Mouse (Mus musculus) hindbrain, embryonic 16.5 days (tissue): Measurements from ENCODE around the gene Gm17387. TPM values are rescaled to one million over a fixed set of nuclear protein-coding genes. Genes with fewer than 3 reads are reported as not detected.
A peak's percentile ranks its signal among the peaks of the same experiment; 100 is the strongest.
"Not testable (repeated sequence)": the region's sequence is repeated elsewhere in the genome, so short reads cannot be mapped to it uniquely, and the experiment has no call there.

Source experiments
- ATAC-seq: fragments of 200-750 bp; cut with Nextera tagmentation; 2 replicates; pipeline ENCODE4 v1.8.0; 2017; ENCODE audit warnings: moderate TSS enrichment, moderate library complexity
- H3K27ac ChIP-seq: fragments of 300-500 bp; sonication (generic); 2 replicates; pipeline ENCODE4 v1.5.1; 2014; ENCODE audit warnings: low read depth, mild to moderate bottlenecking, control low read depth, low read length, moderate library complexity
- H3K27me3 ChIP-seq: fragments of 300-500 bp; sonication (generic); replicated peaks from 2 replicates; pipeline ENCODE4 v1.6.1; 2014; ENCODE audit warnings: low read length; ENCODE audit not compliant: control insufficient read depth, insufficient read depth
- H3K36me3 ChIP-seq: fragments of 300-500 bp; sonication (generic); 2 replicates; pipeline ENCODE4 v1.6.1; 2014; ENCODE audit warnings: mild to moderate bottlenecking, low read length, moderate library complexity, mixed read lengths; ENCODE audit not compliant: control insufficient read depth, insufficient read depth
- H3K4me1 ChIP-seq: fragments of 300-500 bp; sonication (generic); 2 replicates; pipeline ENCODE4 v1.6.1; 2014; ENCODE audit warnings: low read depth, low read length; ENCODE audit not compliant: control insufficient read depth, insufficient read depth
- H3K4me2 ChIP-seq: fragments of 300-500 bp; sonication (generic); 2 replicates; pipeline ENCODE4 v1.6.1; 2014; ENCODE audit warnings: mild to moderate bottlenecking, low read length, control low read depth, moderate library complexity
- H3K4me3 ChIP-seq: fragments of 300-500 bp; sonication (generic); 2 replicates; pipeline ENCODE4 v1.5.1; 2014; ENCODE audit warnings: mild to moderate bottlenecking, low read length, control low read depth, moderate library complexity
- H3K9ac ChIP-seq: fragments of 300-500 bp; sonication (generic); 2 replicates; pipeline ENCODE4 v1.6.1; 2014; ENCODE audit warnings: low read depth, mild to moderate bottlenecking, control low read depth, low read length, moderate library complexity
- H3K9me3 ChIP-seq: fragments of 300-500 bp; sonication (generic); 2 replicates; pipeline ENCODE4 v1.6.1; 2014; ENCODE audit warnings: mild to moderate bottlenecking, low read length, moderate library complexity; ENCODE audit not compliant: control insufficient read depth
- WGBS: fragments of 180-500 bp; shearing (Covaris S2); extraction: QIAGEN DNeasy Blood & Tissue Kit; methylation state at CpG from one replicate; pipeline ENCODE4 v1.1.7; 2014; 5-methylcytosine and 5-hydroxymethylcytosine counted together
- polyA plus RNA-seq: library from polyadenylated mRNA; unstranded; fragments of >200 nt; fragmentation: Nextera tagmentation; extraction: Ambion mirVana; gene quantifications from 2 replicates; pipeline ENCODE4 v1.2.1, GENCODE M21; 2015

Gm17387 gene
- polyA plus RNA-seq, 1 experiment from 2014 or later, result not detected

DNA sequence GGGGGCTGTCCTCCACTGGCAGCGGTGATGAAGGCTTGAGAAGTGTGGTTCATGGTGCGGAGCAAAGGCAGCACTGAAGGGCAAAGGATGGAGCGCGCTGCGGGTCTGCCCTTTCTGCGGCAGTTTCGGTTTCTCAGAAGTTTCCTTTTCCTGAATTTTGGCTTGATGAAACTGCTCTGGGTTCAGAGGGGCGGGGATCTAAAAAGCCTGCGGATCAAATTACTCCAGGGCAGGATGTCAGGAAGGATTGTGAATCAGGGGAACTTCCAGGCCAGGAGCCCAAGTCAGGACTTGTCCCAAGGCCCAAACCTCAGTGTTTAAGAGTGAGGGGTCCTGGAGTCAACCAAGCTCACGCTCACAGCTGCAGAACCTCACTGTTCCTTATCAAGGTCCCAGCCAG lies 18.3 kb upstream of the Gm17387 start, which contains the start of gene Ifitm3:
Gene Ifitm3, minus strand, starts transcription at position 178 of the 400 bp plus-strand sequence.
- Histone ChIP-seq H3K4me1 (no peaks in the 10 kb centered on the region), H3K9me3 (no peaks in the 10 kb centered on the region), H3K27ac (no peak within 1 kb of the TSS), H3K4me3 (peak within 1 kb of the TSS; percentile 17; the same call in 1 of the 2 replicates), H3K27me3 (no peaks in the 10 kb centered on the region), H3K4me2 (no peak within 1 kb of the TSS), H3K9ac (no peak within 1 kb of the TSS), H3K36me3 (no peaks in the 10 kb centered on the region)
- 26% methylated on average over 10 of the region's 10 CpGs for WGBS
- ATAC-seq, result no peak

DNA sequence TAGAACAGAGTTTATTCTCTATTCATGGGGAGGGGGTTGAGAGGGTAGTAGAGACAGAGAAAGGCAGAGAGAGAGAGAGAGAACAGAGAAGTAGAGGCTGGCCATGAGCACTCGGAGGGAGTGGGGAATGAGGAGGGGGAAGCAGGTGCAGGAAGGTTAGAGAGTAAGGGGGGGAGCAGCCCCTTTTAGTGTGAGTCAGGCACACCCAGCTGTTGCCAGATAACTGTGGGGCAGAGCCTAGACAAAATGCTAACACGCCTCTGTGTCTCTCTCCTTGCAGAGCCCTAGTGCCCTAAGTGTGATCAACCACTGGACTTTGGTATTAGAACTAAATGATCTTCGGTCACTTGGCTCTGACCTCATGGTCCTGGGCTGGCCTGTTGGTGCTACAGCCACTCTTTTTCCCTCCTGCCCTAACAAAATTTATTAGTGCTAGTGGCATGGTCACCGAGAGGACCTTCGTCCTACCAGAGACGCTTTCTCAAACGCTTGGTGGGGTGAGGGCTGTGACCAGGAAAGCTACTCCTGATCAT lies 17.6 kb upstream of the Gm17387 start:
- H3K4me1 ChIP-seq, result no peaks in the 10 kb centered on the region
- no peaks in the 10 kb centered on the region for H3K27me3 ChIP-seq
- no peak overlapping the region for H3K9ac ChIP-seq
- H3K9me3 ChIP-seq, result no peaks in the 10 kb centered on the region
- no peak for ATAC-seq
- 87% methylated on average over 7 of the region's 7 CpGs for whole genome bisulfite sequencing
- no peak overlapping the region for H3K27ac ChIP-seq
- H3K4me3 ChIP-seq, result no peak overlapping the region
- H3K36me3 ChIP-seq, result no peaks in the 10 kb centered on the region
- H3K4me2 ChIP-seq, result no peak overlapping the region

DNA sequence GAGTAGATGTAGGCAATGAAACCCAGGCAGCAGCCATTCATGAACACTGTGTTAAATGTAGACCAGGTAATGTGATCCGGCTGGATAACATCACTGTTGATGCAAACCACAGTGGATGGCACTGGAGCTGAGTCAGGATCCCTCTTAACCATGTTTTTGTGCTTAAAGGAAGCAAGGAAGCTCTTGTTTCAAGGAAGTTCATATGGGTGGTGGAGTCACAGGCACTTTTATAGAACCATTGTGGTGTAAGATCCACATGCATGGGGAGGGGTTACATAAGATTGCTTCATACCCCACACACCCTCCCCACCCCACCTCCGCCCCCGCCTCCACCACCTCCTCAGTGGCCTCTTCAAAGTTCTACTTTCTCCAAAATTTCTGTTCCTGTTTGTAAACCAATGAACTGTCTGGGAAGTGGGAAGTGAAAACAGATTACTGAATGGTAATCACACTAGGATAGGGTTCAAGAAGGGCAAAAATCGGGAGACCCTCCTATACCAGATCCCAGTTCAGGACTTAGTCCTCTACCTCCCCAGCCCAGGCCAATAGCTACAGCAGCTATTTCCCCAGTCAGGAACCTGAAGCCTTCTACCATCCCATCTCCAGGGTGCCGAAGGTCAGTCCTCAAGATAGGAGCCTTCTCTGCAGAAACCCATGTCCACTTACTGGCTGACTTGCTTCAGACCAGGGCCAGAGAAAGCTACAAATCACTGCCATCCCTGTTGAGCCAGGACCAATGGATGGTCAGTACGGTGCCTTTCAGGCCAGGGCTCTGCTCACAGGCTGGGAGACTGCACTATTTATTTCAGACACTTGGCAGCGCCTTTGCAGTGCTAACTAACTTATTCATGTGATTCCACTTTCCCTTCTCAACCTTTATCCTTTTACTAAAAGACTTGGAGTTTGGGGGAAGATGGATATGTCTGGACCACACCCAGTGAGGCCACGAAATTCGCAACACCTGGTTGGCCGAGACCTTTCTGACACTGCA lies 11.9 kb upstream of the Gm17387 start:
- Histone ChIP-seq H3K4me3 (no peak overlapping the region), H3K36me3 (no peaks in the 10 kb centered on the region), H3K27ac (no peak overlapping the region), H3K4me2 (no peak overlapping the region), H3K27me3 (no peaks in the 10 kb centered on the region), H3K9me3 (no peaks in the 10 kb centered on the region), H3K9ac (no peak overlapping the region), H3K4me1 (no peaks in the 10 kb centered on the region)
- no peak for ATAC-seq
- 89% methylated on average over 10 of the region's 10 CpGs for WGBS

DNA sequence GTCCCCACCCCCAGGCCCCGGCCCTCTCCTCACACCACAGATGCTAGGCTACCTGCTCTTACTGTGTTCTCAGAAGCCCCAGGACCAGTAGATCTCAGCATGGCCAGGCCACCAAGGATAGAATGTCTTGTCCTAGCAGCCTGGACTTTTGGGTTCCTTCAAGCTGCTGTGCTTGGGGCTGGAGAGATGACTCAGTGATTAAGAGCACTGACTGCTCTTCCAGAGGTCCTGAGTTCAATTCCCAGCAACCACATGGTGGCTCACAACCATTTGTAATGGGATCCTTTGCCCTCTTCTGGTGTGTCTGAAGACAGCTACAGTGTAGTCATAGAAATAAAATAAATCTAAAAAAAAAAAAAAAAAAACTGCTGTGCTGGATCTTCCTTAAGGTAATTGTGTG lies 11.1 kb upstream of the Gm17387 start, which contains the start of gene Ifitm6:
Gene Ifitm6, minus strand, starts transcription at position 101 of the 400 bp plus-strand sequence.
- 100% methylated on average over 1 of the region's 1 CpGs for WGBS
- not testable (repeated sequence) for ATAC-seq, H3K9ac ChIP-seq

DNA sequence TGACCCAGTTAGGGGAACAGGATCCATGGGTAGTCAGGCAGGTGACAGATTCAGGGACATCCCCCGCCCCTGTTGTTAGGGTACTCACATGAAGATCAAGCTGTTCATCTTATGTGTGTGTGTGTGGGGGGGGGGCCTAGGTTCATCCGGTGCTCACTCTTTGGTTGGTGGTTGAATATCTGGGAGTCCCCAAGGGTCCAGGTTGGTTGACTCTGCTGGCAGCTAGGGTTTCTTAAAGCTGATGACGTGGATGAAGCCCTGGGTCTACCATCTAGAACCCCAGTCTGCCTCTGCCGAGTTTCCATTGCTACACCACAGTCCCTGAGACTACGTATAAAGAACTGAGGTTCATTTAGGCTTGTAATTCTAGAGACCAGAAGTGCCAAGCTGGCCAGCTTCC lies 9.9 kb upstream of the Gm17387 start:
- Histone ChIP-seq H3K36me3 (no peaks in the 10 kb centered on the region), H3K27ac (no peak overlapping the region), H3K4me1 (no peaks in the 10 kb centered on the region), H3K4me2 (no peak overlapping the region), H3K4me3 (no peak overlapping the region), H3K9me3 (no peaks in the 10 kb centered on the region), H3K27me3 (no peaks in the 10 kb centered on the region), H3K9ac (no peak overlapping the region)
- no peak for ATAC-seq
- WGBS, result 95% methylated on average over 5 of the region's 5 CpGs

More for the DNA sequence above, 11.1 kb upstream of the Gm17387 start, which contains the start of gene Ifitm6:
- H3K27me3 ChIP-seq, H3K4me3 ChIP-seq, H3K4me2 ChIP-seq, H3K36me3 ChIP-seq, H3K9me3 ChIP-seq, H3K27ac ChIP-seq, H3K4me1 ChIP-seq: not testable (repeated sequence)

DNA sequence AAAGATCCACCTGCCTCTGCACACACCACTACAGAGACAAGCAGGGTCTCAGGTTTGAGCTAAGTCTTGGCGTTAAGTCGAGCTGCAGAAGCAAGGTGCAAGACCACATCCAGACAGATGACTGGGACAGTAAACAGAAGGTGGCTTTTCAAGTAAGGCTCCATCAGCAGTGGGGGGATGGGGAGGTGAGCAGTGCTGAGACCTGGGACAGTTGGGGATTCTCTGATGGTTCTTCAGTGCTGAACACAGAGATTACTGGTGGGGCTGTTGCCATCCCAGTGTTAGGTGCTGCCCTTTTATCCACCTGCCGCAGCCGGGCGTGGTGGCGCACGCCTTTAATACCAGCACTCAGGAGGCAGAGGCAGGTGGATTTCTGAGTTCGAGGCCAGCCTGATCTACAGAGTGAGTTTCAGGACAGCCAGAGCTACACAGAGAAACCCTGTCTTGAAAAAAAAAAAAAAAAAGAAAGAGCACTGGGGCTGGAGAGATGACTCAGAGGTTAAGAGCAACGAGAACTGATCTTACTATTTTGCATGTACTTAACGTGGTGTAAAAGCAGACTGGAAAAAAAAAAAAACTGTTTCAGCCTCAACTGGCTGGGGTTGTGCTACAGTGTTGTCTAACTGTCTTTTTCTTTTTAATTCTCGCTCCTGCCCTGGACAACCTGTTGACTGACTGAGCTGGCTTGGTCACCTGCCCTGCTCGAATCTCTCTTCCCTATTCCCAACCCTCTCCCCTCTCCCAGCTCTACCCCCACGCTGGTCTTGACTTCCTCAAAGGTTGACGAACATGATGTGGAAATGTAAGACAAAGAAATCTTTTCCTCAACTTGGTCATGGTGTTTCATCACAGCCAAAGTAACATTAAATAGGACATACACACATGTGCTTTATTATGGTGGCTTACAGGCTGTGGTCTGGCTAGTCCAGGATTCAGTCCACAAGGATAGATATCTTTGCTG lies 7.2 kb upstream of the Gm17387 start:
- Histone ChIP-seq H3K4me2 (no peak overlapping the region), H3K27ac (no peak overlapping the region), H3K36me3 (no peaks in the 10 kb centered on the region), H3K4me3 (no peak overlapping the region), H3K4me1 (peaks cover 4% of the 10 kb centered on the region; the same call in 1 of the 2 replicates), H3K27me3 (no peaks in the 10 kb centered on the region), H3K9ac (no peak overlapping the region), H3K9me3 (no peaks in the 10 kb centered on the region)
- no peak for ATAC-seq
- 91% methylated on average over 14 of the region's 14 CpGs for WGBS

DNA sequence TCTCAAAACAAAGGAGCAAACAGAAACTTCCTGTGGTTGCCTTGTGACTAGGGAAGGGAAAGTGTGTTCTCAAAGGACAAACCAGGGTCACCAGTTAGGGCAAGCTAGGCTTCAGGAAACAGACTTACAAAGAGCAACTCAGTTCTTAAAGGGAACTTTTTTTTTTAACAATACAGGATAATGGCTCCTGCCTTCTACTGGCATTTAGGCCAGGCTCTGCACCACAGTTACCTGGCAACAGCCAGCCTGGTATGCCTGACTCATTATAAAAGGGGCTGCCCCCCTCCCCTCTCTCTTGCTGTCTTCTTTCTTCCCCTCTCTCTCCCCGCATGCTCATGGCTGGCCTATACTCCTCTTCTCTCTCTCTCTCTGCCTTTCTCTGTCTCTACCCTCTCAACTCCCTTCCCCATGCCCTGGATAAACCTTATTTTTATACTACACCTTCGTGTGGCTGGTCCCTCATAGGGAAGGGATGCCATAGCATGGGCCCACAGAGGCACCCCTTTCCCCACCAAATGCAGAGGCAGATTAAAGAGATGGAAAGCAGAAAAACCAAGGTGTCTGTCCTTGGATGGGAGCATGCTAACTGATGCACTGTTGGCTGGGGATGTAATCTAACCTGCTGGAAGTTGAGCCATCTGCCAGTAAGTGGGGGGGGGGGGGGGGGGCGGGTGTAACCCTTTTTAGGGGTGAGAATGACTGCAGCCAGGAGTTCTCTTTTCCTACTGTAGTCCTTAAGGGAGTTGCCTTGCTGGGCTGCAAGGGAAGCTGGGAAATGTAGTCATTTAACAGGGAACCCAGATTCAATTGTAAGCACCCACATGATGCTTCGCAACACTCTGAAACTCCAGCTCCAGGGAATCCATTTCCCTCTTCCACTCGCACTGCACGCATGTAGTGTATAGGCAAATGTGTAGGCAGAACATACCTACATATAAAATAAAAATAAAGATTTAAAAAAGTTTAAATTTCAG lies 3.8 kb upstream of the Gm17387 start:
- Histone ChIP-seq H3K4me1 (peaks cover 4% of the 10 kb centered on the region; the same call in 1 of the 2 replicates), H3K9ac (no peak overlapping the region), H3K27me3 (no peaks in the 10 kb centered on the region), H3K9me3 (no peaks in the 10 kb centered on the region), H3K4me3 (no peak overlapping the region), H3K27ac (0 out of 2 replicates have a peak overlapping the region, but pooled peaks have one; percentile 27), H3K36me3 (no peaks in the 10 kb centered on the region), H3K4me2 (no peak overlapping the region)
- peak; percentile 77 for ATAC-seq
- 20% methylated on average over 5 of the region's 6 CpGs for WGBS
